Mouse (Mus musculus): ENCODE measurements around the gene Clk2. TPM values are rescaled to one million over a fixed set of nuclear protein-coding genes. Genes with fewer than 3 reads are reported as not detected.
"Not testable (repeated sequence)": the region's sequence is repeated elsewhere in the genome, so short reads cannot be mapped to it uniquely, and the experiment has no call there.

Clk2 gene
- polyA plus RNA-seq, 1 experiment from 2014 or later = 22.8 TPM

- WGBS = 2% methylated on average over 19 of the region's 19 CpGs
- Histone ChIP-seq H3K27me3 (replicated peaks; ENCODE audit: control insufficient read depth, insufficient read depth, low read length) (no peaks in the 10 kb centered on the region; the same call in 1 of the 2 replicates), H3K27ac (ENCODE audit: low read depth, low read length) (peak within 1 kb of the TSS; percentile 82), H3K4me2 (peak within 1 kb of the TSS; percentile 91), H3K36me3 (ENCODE audit: control insufficient read depth, insufficient read depth, low read length) (0 out of 2 replicates have a peak, but pooled peaks cover 8% of the 10 kb centered on the region), H3K9me3 (ENCODE audit: control insufficient read depth, low read length) (no peaks in the 10 kb centered on the region), H3K4me1 (replicated peaks; ENCODE audit: control insufficient read depth, insufficient read depth, low read length) (peaks cover 27% of the 10 kb centered on the region), H3K4me3 (ENCODE audit: low read depth, low read length) (peak within 1 kb of the TSS; percentile 71), H3K9ac (ENCODE audit: low read depth, low read length) (peak within 1 kb of the TSS; percentile 72)
- no peak for DNase-seq (ENCODE audit: low spot score)
- ATAC-seq (replicated peaks; ENCODE audit: low FRiP score) = no peak
Observed at GRCm38 (mm10) chr3:89214681-89215411, 50.3 kb downstream of the Clk2 start, which contains the start of gene Thbs3. Gene Thbs3, plus strand, starts transcription at chr3:89215180.

GRCm38 (mm10) chr3:89215853-89216252 is 51.3 kb downstream of the Clk2 start:
- Histone ChIP-seq H3K4me2 (peak overlapping the region; percentile 91), H3K27me3 (replicated peaks; ENCODE audit: control insufficient read depth, insufficient read depth, low read length) (no peaks in the 10 kb centered on the region; the same call in 1 of the 2 replicates), H3K4me1 (replicated peaks; ENCODE audit: control insufficient read depth, insufficient read depth, low read length) (peaks cover 27% of the 10 kb centered on the region), H3K9ac (ENCODE audit: low read depth, low read length) (no peak overlapping the region), H3K4me3 (ENCODE audit: low read depth, low read length) (peak overlapping the region; percentile 71), H3K27ac (ENCODE audit: low read depth, low read length) (no peak overlapping the region), H3K36me3 (ENCODE audit: control insufficient read depth, insufficient read depth, low read length) (no peaks in the 10 kb centered on the region), H3K9me3 (ENCODE audit: control insufficient read depth, low read length) (no peaks in the 10 kb centered on the region)
- whole genome bisulfite sequencing = 0% methylated on average over 6 of the region's 6 CpGs
- DNase-seq (ENCODE audit: low spot score) = peak; percentile 74
- peak; percentile 30; the same call in 1 of the 2 replicates for ATAC-seq (replicated peaks; ENCODE audit: low FRiP score)

- not testable (repeated sequence) for H3K36me3 ChIP-seq (ENCODE audit: control insufficient read depth, insufficient read depth, low read length); DNase-seq (ENCODE audit: low spot score); H3K9me3 ChIP-seq (ENCODE audit: control insufficient read depth, low read length); H3K27ac ChIP-seq (ENCODE audit: low read depth, low read length); ATAC-seq (replicated peaks; ENCODE audit: low FRiP score); H3K4me2 ChIP-seq; H3K4me3 ChIP-seq (ENCODE audit: low read depth, low read length); H3K27me3 ChIP-seq (replicated peaks; ENCODE audit: control insufficient read depth, insufficient read depth, low read length); H3K9ac ChIP-seq (ENCODE audit: low read depth, low read length)
- peaks cover 27% of the 10 kb centered on the region for H3K4me1 ChIP-seq (replicated peaks; ENCODE audit: control insufficient read depth, insufficient read depth, low read length)
- WGBS = 60% methylated on average over 7 of the region's 7 CpGs
Observed at GRCm38 (mm10) chr3:89216407-89216806, 51.8 kb downstream of the Clk2 start.

- no peak for DNase-seq (ENCODE audit: low spot score)
Observed at GRCm38 (mm10) chr3:89218271-89218670, 53.7 kb downstream of the Clk2 start.

GRCm38 (mm10) chr3:89219546-89219945 is 55.0 kb downstream of the Clk2 start:
- WGBS = 29% methylated on average over 8 of the region's 8 CpGs
- H3K36me3 ChIP-seq (ENCODE audit: control insufficient read depth, insufficient read depth, low read length) = no peaks in the 10 kb centered on the region
- ATAC-seq (replicated peaks; ENCODE audit: low FRiP score) = no peak
- H3K9ac ChIP-seq (ENCODE audit: low read depth, low read length) = no peak overlapping the region
- H3K27ac ChIP-seq (ENCODE audit: low read depth, low read length) = 0 out of 2 replicates have a peak overlapping the region, but pooled peaks have one; percentile 16
- no peak for DNase-seq (ENCODE audit: low spot score)
- no peaks in the 10 kb centered on the region; the same call in 1 of the 2 replicates for H3K27me3 ChIP-seq (replicated peaks; ENCODE audit: control insufficient read depth, insufficient read depth, low read length)
- no peaks in the 10 kb centered on the region for H3K9me3 ChIP-seq (ENCODE audit: control insufficient read depth, low read length)
- H3K4me3 ChIP-seq (ENCODE audit: low read depth, low read length) = no peak overlapping the region
- H3K4me1 ChIP-seq (replicated peaks; ENCODE audit: control insufficient read depth, insufficient read depth, low read length) = peaks cover 15% of the 10 kb centered on the region
- no peak overlapping the region for H3K4me2 ChIP-seq

More at GRCm38 (mm10) chr3:89218271-89218670, 53.7 kb downstream of the Clk2 start:
- Histone ChIP-seq H3K4me3 (ENCODE audit: low read depth, low read length) (no peak overlapping the region), H3K9ac (ENCODE audit: low read depth, low read length) (no peak overlapping the region), H3K27me3 (replicated peaks; ENCODE audit: control insufficient read depth, insufficient read depth, low read length) (no peaks in the 10 kb centered on the region; the same call in 1 of the 2 replicates), H3K9me3 (ENCODE audit: control insufficient read depth, low read length) (no peaks in the 10 kb centered on the region), H3K36me3 (ENCODE audit: control insufficient read depth, insufficient read depth, low read length) (no peaks in the 10 kb centered on the region), H3K4me1 (replicated peaks; ENCODE audit: control insufficient read depth, insufficient read depth, low read length) (peaks cover 18% of the 10 kb centered on the region), H3K27ac (ENCODE audit: low read depth, low read length) (no peak overlapping the region), H3K4me2 (no peak overlapping the region)
- WGBS = 78% methylated on average over 1 of the region's 1 CpGs
- no peak for ATAC-seq (replicated peaks; ENCODE audit: low FRiP score)

GRCm38 (mm10) chr3:89221167-89221566 is 56.6 kb downstream of the Clk2 start:
- H3K4me1 ChIP-seq (replicated peaks; ENCODE audit: control insufficient read depth, insufficient read depth, low read length) = peaks cover 6% of the 10 kb centered on the region
- no peak overlapping the region for H3K4me3 ChIP-seq (ENCODE audit: low read depth, low read length)
- DNase-seq (ENCODE audit: low spot score) (no peak), ATAC-seq (replicated peaks; ENCODE audit: low FRiP score) (no peak)
- H3K27me3 ChIP-seq (replicated peaks; ENCODE audit: control insufficient read depth, insufficient read depth, low read length) = peaks cover 13% of the 10 kb centered on the region
- 76% methylated on average over 5 of the region's 5 CpGs for WGBS
- no peak overlapping the region for H3K4me2 ChIP-seq
- H3K36me3 ChIP-seq (ENCODE audit: control insufficient read depth, insufficient read depth, low read length) = no peaks in the 10 kb centered on the region
- H3K27ac ChIP-seq (ENCODE audit: low read depth, low read length) = no peak overlapping the region
- H3K9ac ChIP-seq (ENCODE audit: low read depth, low read length) = no peak overlapping the region
- no peaks in the 10 kb centered on the region for H3K9me3 ChIP-seq (ENCODE audit: control insufficient read depth, low read length)

- H3K36me3 ChIP-seq (ENCODE audit: control insufficient read depth, insufficient read depth, low read length) = no peaks in the 10 kb centered on the region
- H3K9ac ChIP-seq (ENCODE audit: low read depth, low read length) = no peak overlapping the region
- ATAC-seq (replicated peaks; ENCODE audit: low FRiP score) (no peak), DNase-seq (ENCODE audit: low spot score) (no peak)
- peaks cover 37% of the 10 kb centered on the region for H3K27me3 ChIP-seq (replicated peaks; ENCODE audit: control insufficient read depth, insufficient read depth, low read length)
- H3K27ac ChIP-seq (ENCODE audit: low read depth, low read length) = no peak overlapping the region
- no peak overlapping the region for H3K4me3 ChIP-seq (ENCODE audit: low read depth, low read length)
- peaks cover 27% of the 10 kb centered on the region for H3K4me1 ChIP-seq (replicated peaks; ENCODE audit: control insufficient read depth, insufficient read depth, low read length)
- H3K9me3 ChIP-seq (ENCODE audit: control insufficient read depth, low read length) = no peaks in the 10 kb centered on the region
- 71% methylated on average over 11 of the region's 11 CpGs for WGBS
- H3K4me2 ChIP-seq = no peak overlapping the region
Observed at GRCm38 (mm10) chr3:89224796-89225195, 60.2 kb downstream of the Clk2 start.

GRCm38 (mm10) chr3:89225321-89225815 is 60.8 kb downstream of the Clk2 start:
- Histone ChIP-seq H3K4me1 (replicated peaks; ENCODE audit: control insufficient read depth, insufficient read depth, low read length) (peaks cover 27% of the 10 kb centered on the region), H3K4me2 (no peak overlapping the region), H3K36me3 (ENCODE audit: control insufficient read depth, insufficient read depth, low read length) (no peaks in the 10 kb centered on the region), H3K9me3 (ENCODE audit: control insufficient read depth, low read length) (no peaks in the 10 kb centered on the region), H3K27ac (ENCODE audit: low read depth, low read length) (no peak overlapping the region), H3K9ac (ENCODE audit: low read depth, low read length) (no peak overlapping the region), H3K27me3 (replicated peaks; ENCODE audit: control insufficient read depth, insufficient read depth, low read length) (peaks cover 38% of the 10 kb centered on the region), H3K4me3 (ENCODE audit: low read depth, low read length) (no peak overlapping the region)
- WGBS = 60% methylated on average over 12 of the region's 12 CpGs
- ATAC-seq (replicated peaks; ENCODE audit: low FRiP score) = no peak
- DNase-seq (ENCODE audit: low spot score) = no peak

Data from liver, embryonic 11.5 days (tissue).